Mouse (Mus musculus) frontal cortex, adult (tissue): ENCODE results near the gene Hspa8.

Source experiments
- ATAC-seq: cut with Nextera tagmentation; 2 replicates; pipeline ENCODE4 v1.9.2; 2017; ENCODE audit warnings: mild to moderate bottlenecking, moderate library complexity, mixed read lengths; ENCODE audit not compliant: low TSS enrichment

Gene Hspa8

DNA sequence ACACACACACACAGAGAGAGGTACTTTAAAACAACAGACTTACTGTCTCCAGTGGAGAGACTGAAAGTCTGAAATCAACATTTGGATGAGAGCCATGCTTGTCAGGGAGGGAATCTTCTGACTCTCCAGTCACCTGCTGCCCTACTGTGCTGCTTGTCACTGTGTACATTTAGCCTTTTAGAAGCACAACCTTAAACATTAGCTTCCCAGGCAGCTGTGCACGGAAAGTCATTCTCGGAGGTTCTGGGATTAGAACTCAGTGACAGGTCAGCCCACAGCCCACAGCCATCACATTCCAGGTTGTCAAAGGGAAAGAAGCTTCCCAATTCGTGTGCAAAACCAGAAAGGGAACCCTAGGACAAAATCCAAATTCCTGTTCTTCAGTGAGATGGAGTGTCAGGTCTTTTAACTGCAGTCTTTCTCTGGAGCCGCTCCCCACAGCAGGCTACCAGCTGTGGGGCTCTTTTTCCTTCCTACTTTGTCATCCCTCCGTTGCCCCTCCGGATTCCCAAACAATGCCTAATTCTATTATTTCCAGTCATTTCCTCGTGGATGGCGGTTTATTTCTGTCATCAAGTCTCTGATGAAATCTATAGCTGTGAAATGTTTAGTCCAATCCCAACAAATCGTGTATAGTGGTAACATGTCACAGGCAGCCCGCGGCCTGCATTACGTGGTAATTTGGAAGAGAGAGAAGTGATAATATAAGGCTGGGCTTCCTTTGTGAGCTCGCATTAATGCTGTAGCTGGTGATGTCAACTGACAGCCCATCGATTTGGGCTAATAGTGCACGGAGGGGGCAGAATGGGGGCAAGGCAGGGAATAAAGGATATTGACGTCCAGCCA is 7.5 kb downstream of the Hspa8 start:
- ATAC-seq, result no peak

DNA sequence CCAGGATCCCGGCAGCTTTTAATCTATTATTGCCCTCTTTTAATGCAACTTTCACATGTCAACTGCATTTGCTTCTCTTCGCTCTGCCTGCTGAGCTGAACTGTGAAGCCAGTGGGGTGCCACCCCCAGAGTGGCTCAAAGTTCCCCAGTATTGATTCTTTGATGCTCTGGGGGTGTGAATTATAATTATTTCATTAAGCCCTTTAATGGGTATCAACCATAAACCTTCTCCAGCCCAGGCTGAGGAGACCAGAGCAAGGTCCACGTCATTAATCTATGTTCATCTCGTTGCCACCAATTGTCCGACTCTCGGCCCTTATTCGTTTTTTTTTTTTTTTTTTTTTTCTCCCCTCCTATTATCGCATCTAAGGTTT is 8.1 kb downstream of the Hspa8 start:
- ATAC-seq, result no peak

GRCm38 (mm10) chr9:40811860-40812259 is 11.1 kb downstream of the Hspa8 start:
- ATAC-seq, result no peak

GRCm38 (mm10) chr9:40814060-40814459 is 13.3 kb downstream of the Hspa8 start:
- ATAC-seq, result no peak

- ATAC-seq, result no peak
These were observed 16.7 kb downstream of the Hspa8 start for GRCm38 (mm10) chr9:40817325-40818028.

- no peak for ATAC-seq
These were observed 24.8 kb downstream of the Hspa8 start for GRCm38 (mm10) chr9:40825601-40826000.

- no peak for ATAC-seq
These were observed 26.6 kb downstream of the Hspa8 start for GRCm38 (mm10) chr9:40827366-40827765.

DNA sequence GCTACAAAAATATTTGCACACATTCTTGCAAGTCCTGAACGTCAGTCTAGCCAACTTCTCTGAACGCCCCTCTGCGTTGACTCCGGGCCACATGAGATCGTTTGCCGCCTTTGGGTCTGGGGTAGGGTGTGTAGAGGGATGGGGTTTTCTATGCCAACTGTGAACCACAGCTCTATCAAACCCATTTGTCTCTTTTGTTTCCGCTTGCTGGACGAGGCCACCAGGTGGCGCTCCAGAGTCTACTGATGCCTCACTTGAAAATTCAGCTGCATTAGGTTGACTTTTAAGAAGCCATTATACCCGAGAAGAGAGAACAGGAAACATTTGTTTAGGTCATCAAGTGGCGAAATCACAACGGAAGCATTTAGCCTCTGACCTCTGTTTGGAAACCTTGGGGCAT is 33.8 kb downstream of the Hspa8 start:
- ATAC-seq, result peak; percentile 77

DNA sequence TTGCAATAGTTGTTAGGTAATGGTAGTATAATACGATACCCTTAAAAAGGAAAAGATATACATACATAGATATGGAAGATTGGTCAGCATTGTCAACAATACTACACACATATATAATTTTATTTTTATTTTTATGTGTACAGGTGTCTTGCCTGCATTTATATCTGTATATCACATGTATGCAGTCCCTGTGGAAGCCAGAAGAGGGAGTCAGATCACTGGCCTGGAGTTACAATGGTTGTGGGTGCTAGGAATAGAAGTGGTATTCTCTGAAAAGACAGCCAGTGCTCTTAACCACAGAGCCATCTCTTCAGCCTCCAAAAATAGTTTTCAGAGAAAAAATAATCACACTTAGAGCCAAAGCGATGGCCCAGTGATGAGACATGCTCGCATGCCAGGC is 35.9 kb downstream of the Hspa8 start:
- no peak for ATAC-seq

DNA sequence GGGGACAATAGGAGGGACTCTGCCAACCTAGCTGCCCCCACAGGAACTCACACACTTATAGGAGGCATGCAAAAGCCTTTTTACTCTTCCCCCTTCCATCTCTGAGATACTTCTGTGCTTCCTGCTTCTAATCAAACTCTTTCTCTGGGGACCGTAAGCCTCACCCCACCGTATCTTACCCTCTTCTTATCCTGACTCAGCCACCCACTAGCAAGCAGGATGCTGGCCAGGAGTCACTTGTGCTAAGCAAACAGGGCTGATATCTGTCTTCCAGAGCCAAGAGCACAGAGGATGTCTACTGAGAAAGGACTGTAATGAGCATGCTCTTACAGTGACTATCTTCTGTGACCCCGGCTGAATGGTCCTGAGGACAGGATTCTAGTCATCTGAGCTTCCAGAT is 38.9 kb downstream of the Hspa8 start:
- ATAC-seq, result no peak

DNA sequence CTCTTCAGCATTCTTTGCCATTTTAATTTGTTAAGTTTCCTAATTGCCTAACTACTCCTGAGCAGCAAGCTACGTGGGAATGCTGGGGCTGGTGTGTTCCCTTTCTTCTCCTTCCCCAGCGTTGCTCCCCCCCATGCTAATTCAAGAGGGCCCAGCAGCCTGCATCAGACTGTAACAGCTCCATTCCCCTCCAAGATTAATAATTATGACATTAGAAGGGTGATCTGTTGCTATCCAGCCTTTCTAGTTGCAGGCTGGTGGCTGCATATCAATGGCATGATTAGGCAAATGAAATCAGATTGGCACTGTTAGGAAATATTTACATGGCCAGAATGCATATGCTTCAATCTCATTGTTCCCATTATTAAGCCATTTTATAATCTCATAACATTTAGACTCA is 50.7 kb downstream of the Hspa8 start:
- no peak for ATAC-seq

GRCm38 (mm10) chr9:40858461-40859160 is 57.8 kb downstream of the Hspa8 start:
- ATAC-seq, result 0 out of 2 replicates have a peak, but pooled peaks have one; percentile 44

- ATAC-seq, result no peak
These were observed 58.4 kb downstream of the Hspa8 start for GRCm38 (mm10) chr9:40859196-40859595.
